Mouse (Mus musculus): Measurements from ENCODE around the gene Ipo13. TPM values are rescaled to one million over a fixed set of nuclear protein-coding genes. Genes with fewer than 3 reads are reported as not detected.

Gene Ipo13
- total and polyA plus RNA-seq, 3 experiments: 7.4 to 46.5 (median 22.0) TPM

- in situ Hi-C loops (cut with MboI; ENCODE audit: low pct_ligation_motif_present, low pct_unique_long_range_greater_than_20kb, low sequenced_read_pairs): no loop called here
- Histone ChIP-seq H3K27ac (ENCODE audit: insufficient read depth, low read depth) (no peak overlapping the region), H3K9me3 (replicated peaks; ENCODE audit: low read length) (peaks cover 2% of the 10 kb centered on the region), H3K36me3 (replicated peaks in 1 of 2; ENCODE audit: control insufficient read depth in 1 of 2, insufficient read depth in 1 of 2, low read length in 1 of 2) (peaks cover 0 to 15% of the 10 kb centered on the region in 2 experiments), H3K4me2 (ENCODE audit: insufficient read depth, low read depth, poor library complexity, severe bottlenecking) (no peak overlapping the region), H3K27me3 (replicated peaks) (no peaks in the 10 kb centered on the region), H3K9ac (ENCODE audit: insufficient read depth, low read depth) (no peak overlapping the region), H3K4me1 (ENCODE audit: control insufficient read depth in 1 of 2, insufficient read depth in 2 of 2) (peaks cover 1 to 11% of the 10 kb centered on the region in 2 experiments; a peak in 2 of 4 replicates), H3K4me3 (replicated peaks in 1 of 3; ENCODE audit: low read depth in 2 of 3, low read length in 2 of 3, poor library complexity in 1 of 3) (no peak overlapping the region), H3K79me2 (replicated peaks; ENCODE audit: control insufficient read depth, extremely low read depth, insufficient read depth, poor library complexity, severe bottlenecking) (no peaks in the 10 kb centered on the region)
- no peak for DNase-seq (ENCODE audit: extremely low read depth)
- no peak for TF ChIP-seq PAX5 (IDR thresholded peaks at IDR 0.05; ENCODE audit: low read length)
- TF ChIP-seq ETS1 (conservative IDR thresholded peaks at IDR 0.05; ENCODE audit: low read depth, low read length): no peak
- TF ChIP-seq BHLHE40 (IDR thresholded peaks at IDR 0.05; ENCODE audit: low read depth, low read length): no peak
- TF ChIP-seq SMC3 (IDR thresholded peaks at IDR 0.05; ENCODE audit: low read depth, low read length): no peak
- TF ChIP-seq ZKSCAN1 (IDR thresholded peaks at IDR 0.05; ENCODE audit: borderline replicate concordance, low read depth, low read length): no peak
- dilution Hi-C loops (cut with MboI; ENCODE audit: extremely low pct_ligation_motif_present, extremely low pct_unique_long_range_greater_than_20kb, low sequenced_read_pairs): no loop called here
Measured at GRCm38 (mm10) chr4:117933248-117933647, 18.4 kb upstream of the Ipo13 start.

- peaks cover 2% of the 10 kb centered on the region for H3K9me3 ChIP-seq (replicated peaks; ENCODE audit: low read length)
- H3K4me3 ChIP-seq (replicated peaks in 1 of 3; ENCODE audit: low read depth in 2 of 3, low read length in 2 of 3, poor library complexity in 1 of 3): no peak within 1 kb of the TSS
- no peaks in the 10 kb centered on the region for H3K27me3 ChIP-seq (replicated peaks)
- 0 out of 2 replicates have a peak within 1 kb of the TSS, but pooled peaks have one; percentile 21 for H3K4me2 ChIP-seq (ENCODE audit: insufficient read depth, low read depth, poor library complexity, severe bottlenecking)
- in situ Hi-C loops (cut with MboI; ENCODE audit: low pct_ligation_motif_present, low pct_unique_long_range_greater_than_20kb, low sequenced_read_pairs): loop anchor here (5.0 kb wide), 1 partner anchor 158 kb away; no protein-coding TSS in a partner anchor
- H3K79me2 ChIP-seq (replicated peaks; ENCODE audit: control insufficient read depth, extremely low read depth, insufficient read depth, poor library complexity, severe bottlenecking): no peaks in the 10 kb centered on the region
- DNase-seq (ENCODE audit: extremely low read depth): no peak
- dilution Hi-C loops (cut with MboI; ENCODE audit: extremely low pct_ligation_motif_present, extremely low pct_unique_long_range_greater_than_20kb, low sequenced_read_pairs): no loop called here
- no peak within 1 kb of the TSS for H3K9ac ChIP-seq (ENCODE audit: insufficient read depth, low read depth)
- H3K27ac ChIP-seq (ENCODE audit: insufficient read depth, low read depth): no peak within 1 kb of the TSS
- peaks cover 2 to 15% of the 10 kb centered on the region in 2 experiments; a peak in 2 of 4 replicates for H3K4me1 ChIP-seq (ENCODE audit: control insufficient read depth in 1 of 2, insufficient read depth in 2 of 2)
- peaks cover 0 to 7% of the 10 kb centered on the region in 2 experiments for H3K36me3 ChIP-seq (replicated peaks in 1 of 2; ENCODE audit: control insufficient read depth in 1 of 2, insufficient read depth in 1 of 2, low read length in 1 of 2)
- no peak for TF ChIP-seq JUND (conservative IDR thresholded peaks at IDR 0.05; ENCODE audit: low read depth, low read length)
- TF ChIP-seq IRF4 (IDR thresholded peaks at IDR 0.05; ENCODE audit: low read depth, low read length): no peak
- no peak for TF ChIP-seq TCF12 (IDR thresholded peaks at IDR 0.05; ENCODE audit: low read depth, low read length)
Measured at GRCm38 (mm10) chr4:117929391-117929881, 14.6 kb upstream of the Ipo13 start, which contains the start of gene Artn. Artn (minus strand) TSS chr4:117929763.

GRCm38 (mm10) chr4:117928699-117929241 lies 14.0 kb upstream of the Ipo13 start:
- Histone ChIP-seq H3K4me2 (ENCODE audit: insufficient read depth, low read depth, poor library complexity, severe bottlenecking) (0 out of 2 replicates have a peak overlapping the region, but pooled peaks have one; percentile 21), H3K9ac (ENCODE audit: insufficient read depth, low read depth) (no peak overlapping the region), H3K4me3 (replicated peaks in 1 of 3; ENCODE audit: low read depth in 2 of 3, low read length in 2 of 3, poor library complexity in 1 of 3) (no peak overlapping the region), H3K27me3 (replicated peaks) (no peaks in the 10 kb centered on the region), H3K79me2 (replicated peaks; ENCODE audit: control insufficient read depth, extremely low read depth, insufficient read depth, poor library complexity, severe bottlenecking) (no peaks in the 10 kb centered on the region), H3K36me3 (replicated peaks in 1 of 2; ENCODE audit: control insufficient read depth in 1 of 2, insufficient read depth in 1 of 2, low read length in 1 of 2) (peaks cover 0 to 7% of the 10 kb centered on the region in 2 experiments), H3K27ac (ENCODE audit: insufficient read depth, low read depth) (no peak overlapping the region), H3K9me3 (replicated peaks; ENCODE audit: low read length) (peaks cover 2% of the 10 kb centered on the region), H3K4me1 (ENCODE audit: control insufficient read depth in 1 of 2, insufficient read depth in 2 of 2) (peaks cover 2 to 15% of the 10 kb centered on the region in 2 experiments; a peak in 2 of 4 replicates)
- peak; percentile 25 for DNase-seq (ENCODE audit: extremely low read depth)
- dilution Hi-C loops (cut with MboI; ENCODE audit: extremely low pct_ligation_motif_present, extremely low pct_unique_long_range_greater_than_20kb, low sequenced_read_pairs) (no loop called here), in situ Hi-C loops (cut with MboI; ENCODE audit: low pct_ligation_motif_present, low pct_unique_long_range_greater_than_20kb, low sequenced_read_pairs) (loop anchor here (5.0 kb wide), 1 partner anchor 159 kb away; no protein-coding TSS in a partner anchor)
- no peak for TF ChIP-seq MAX (IDR thresholded peaks at IDR 0.05; ENCODE audit: low read length)
- TF ChIP-seq BHLHE40 (IDR thresholded peaks at IDR 0.05; ENCODE audit: low read depth, low read length): no peak
- no peak for TF ChIP-seq GABPA (IDR thresholded peaks at IDR 0.05; ENCODE audit: insufficient replicate concordance, low read depth, low read length)
- TF ChIP-seq MXI1 (IDR thresholded peaks at IDR 0.05; ENCODE audit: low read depth, low read length): no peak
- TF ChIP-seq ZMIZ1 (IDR thresholded peaks at IDR 0.05; ENCODE audit: low read depth, low read length): no peak
- no peak for TF ChIP-seq IRF4 (IDR thresholded peaks at IDR 0.05; ENCODE audit: low read depth, low read length)
- TF ChIP-seq RCOR1 (conservative IDR thresholded peaks at IDR 0.05; ENCODE audit: low read depth, low read length): no peak
- no peak for TF ChIP-seq E2F4 (IDR thresholded peaks at IDR 0.05; ENCODE audit: insufficient replicate concordance, low read depth, low read length)
- TF ChIP-seq USF1 (IDR thresholded peaks at IDR 0.05; ENCODE audit: low read depth, low read length): no peak
- no peak for TF ChIP-seq TBP (conservative IDR thresholded peaks at IDR 0.05; ENCODE audit: low read depth, low read length)
- no peak for TF ChIP-seq NRF1 (IDR thresholded peaks at IDR 0.05; ENCODE audit: low read depth, low read length)
- TF ChIP-seq ZKSCAN1 (IDR thresholded peaks at IDR 0.05; ENCODE audit: borderline replicate concordance, low read depth, low read length): no peak
- TF ChIP-seq ZC3H11A (IDR thresholded peaks at IDR 0.05; ENCODE audit: low read depth, low read length): no peak
- TF ChIP-seq SMC3 (IDR thresholded peaks at IDR 0.05; ENCODE audit: low read depth, low read length): peak; percentile 43
- TF ChIP-seq POLR2AphosphoS2 (IDR thresholded peaks at IDR 0.05; ENCODE audit: low read depth, low read length): no peak
- TF ChIP-seq EP300 (IDR thresholded peaks at IDR 0.05; ENCODE audit: low read length): no peak
- no peak for TF ChIP-seq CHD2 (IDR thresholded peaks at IDR 0.05; ENCODE audit: low read length)
- TF ChIP-seq ELF1 (IDR thresholded peaks at IDR 0.05; ENCODE audit: low read depth, low read length): no peak
- TF ChIP-seq CTCF (conservative IDR thresholded peaks at IDR 0.05 in 1 of 2, IDR thresholded peaks at IDR 0.05 in 1 of 2; ENCODE audit: low read depth in 2 of 2, low read length in 2 of 2): peak in 1 of 2 experiments; percentile 59; a peak in 2 of 4 replicates
- no peak for TF ChIP-seq JUN (IDR thresholded peaks at IDR 0.05; ENCODE audit: insufficient read depth, low read depth, low read length)
